Mouse (Mus musculus) thymus, adult 2 months (tissue): ENCODE data around the gene Ccdc73.

ENCODE experiments used
- CTCF ChIP-seq: fragments of 200-500 bp; IDR thresholded peaks from 2 replicates; pipeline ENCODE4 v1.5.1; 2012; ENCODE audit warnings: mild to moderate bottlenecking, control low read depth, low read length, moderate library complexity, borderline replicate concordance; ENCODE audit not compliant: control insufficient read depth, poor library complexity, insufficient read depth; ENCODE audit errors: extremely low read depth
- POLR2A ChIP-seq: fragments of 200-500 bp; IDR thresholded peaks from 2 replicates; pipeline ENCODE4 v1.6.1; 2012; ENCODE audit warnings: mild to moderate bottlenecking, low read length, control low read depth, moderate library complexity; ENCODE audit not compliant: control insufficient read depth, poor library complexity, insufficient read depth; ENCODE audit errors: extremely low read depth

DNA sequence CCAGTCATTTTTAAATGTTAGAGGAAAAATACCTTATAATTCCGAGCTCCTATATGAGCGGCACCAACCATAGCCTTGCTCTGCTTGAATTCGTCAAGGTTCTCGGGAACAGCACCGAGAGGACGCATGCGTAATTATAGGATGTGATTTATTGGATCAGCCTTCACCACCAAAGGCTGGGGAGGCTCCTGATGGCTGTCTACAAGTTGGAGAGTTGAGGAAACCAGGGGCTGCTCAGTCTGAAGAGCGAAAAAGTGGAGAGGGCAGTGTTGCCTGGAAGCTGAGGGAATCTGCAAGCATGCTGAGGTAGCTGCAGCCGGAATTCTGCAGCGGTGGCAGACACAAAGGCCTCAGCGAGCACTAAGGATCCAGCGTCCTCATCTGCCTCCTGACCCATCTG lies 153.7 kb downstream of the Ccdc73 start:
- TF ChIP-seq POLR2A (no peak), CTCF (no peak)
